Mouse (Mus musculus) liver, embryonic 14.5 days (tissue): Measurements from ENCODE around the gene Kat2b.
A peak's percentile ranks its signal among the peaks of the same experiment; 100 is the strongest.

Source experiments
- CTCF ChIP-seq: IDR thresholded peaks from 2 replicates; pipeline ENCODE4 v1.5.1; 2016; ENCODE audit warnings: antibody characterized with exemption, low read depth, control low read depth
- EP300 ChIP-seq: IDR thresholded peaks from 2 replicates; pipeline ENCODE4 v1.6.1; 2016; ENCODE audit warnings: antibody characterized with exemption, low read depth

GRCm38 (mm10) chr17:53688877-53689802, 122.5 kb downstream of the Kat2b start, which contains the start of gene Sgo1:
- TF ChIP-seq CTCF (peak; percentile 83), EP300 (no peak)
